Mouse (Mus musculus): ENCODE measurements around the gene Fbxo22. TPM values are rescaled to one million over a fixed set of nuclear protein-coding genes. Genes with fewer than 3 reads are reported as not detected.

Fbxo22 gene
- polyA plus RNA-seq (2015; fragmentation: Nextera tagmentation; extraction: Ambion mirVana), result 69.5 and 73.4 TPM in 2 replicates

GRCm38 (mm10) chr9:55208790-55209481 is at the start of gene Fbxo22:
TSS of gene Fbxo22 (plus strand) at chr9:55208925.
- Histone ChIP-seq H3K36me3 (ENCODE audit: insufficient read depth, low read length) (no peaks in the 10 kb centered on the region), H3K27ac (ENCODE audit: low read length) (peak within 1 kb of the TSS; percentile 83), H3K9me3 (ENCODE audit: low read length) (no peaks in the 10 kb centered on the region), H3K27me3 (ENCODE audit: insufficient read depth, low read length) (no peaks in the 10 kb centered on the region), H3K4me3 (ENCODE audit: low read length) (peak within 1 kb of the TSS; percentile 89), H3K9ac (replicated peaks; ENCODE audit: low read length) (peak within 1 kb of the TSS; percentile 86), H3K4me2 (replicated peaks; ENCODE audit: low read depth, low read length) (peak within 1 kb of the TSS; percentile 71), H3K4me1 (ENCODE audit: insufficient read depth, low read length) (peaks cover 23% of the 10 kb centered on the region)
- WGBS, result under 1% methylated on average over 65 of the region's 65 CpGs
- ATAC-seq (ENCODE audit: low FRiP score, low TSS enrichment), result peak; percentile 99

GRCm38 (mm10) chr9:55170655-55171412 is 37.9 kb upstream of the Fbxo22 start:
- Histone ChIP-seq H3K36me3 (ENCODE audit: insufficient read depth, low read length) (peaks cover 5% of the 10 kb centered on the region; the same call in 1 of the 2 replicates), H3K4me3 (ENCODE audit: low read length) (no peak overlapping the region), H3K9ac (replicated peaks; ENCODE audit: low read length) (no peak overlapping the region), H3K4me2 (replicated peaks; ENCODE audit: low read depth, low read length) (no peak overlapping the region), H3K4me1 (ENCODE audit: insufficient read depth, low read length) (no peaks in the 10 kb centered on the region), H3K9me3 (ENCODE audit: low read length) (no peaks in the 10 kb centered on the region), H3K27me3 (ENCODE audit: insufficient read depth, low read length) (no peaks in the 10 kb centered on the region), H3K27ac (ENCODE audit: low read length) (no peak overlapping the region)
- ATAC-seq (ENCODE audit: low FRiP score, low TSS enrichment), result no peak
- WGBS, result 75% methylated on average over 7 of the region's 7 CpGs

- Histone ChIP-seq H3K4me2 (replicated peaks; ENCODE audit: low read depth, low read length) (no peak overlapping the region), H3K9ac (replicated peaks; ENCODE audit: low read length) (no peak overlapping the region), H3K36me3 (ENCODE audit: insufficient read depth, low read length) (peaks cover 5% of the 10 kb centered on the region; the same call in 1 of the 2 replicates), H3K27me3 (ENCODE audit: insufficient read depth, low read length) (no peaks in the 10 kb centered on the region), H3K9me3 (ENCODE audit: low read length) (no peaks in the 10 kb centered on the region), H3K4me1 (ENCODE audit: insufficient read depth, low read length) (no peaks in the 10 kb centered on the region), H3K27ac (ENCODE audit: low read length) (no peak overlapping the region), H3K4me3 (ENCODE audit: low read length) (no peak overlapping the region)
- 100% methylated on average over 1 of the region's 1 CpGs for whole genome bisulfite sequencing
- ATAC-seq (ENCODE audit: low FRiP score, low TSS enrichment), result no peak
Measured at GRCm38 (mm10) chr9:55172195-55172685, 36.5 kb upstream of the Fbxo22 start.

- WGBS, result 85% methylated on average over 2 of the region's 2 CpGs
- no peaks in the 10 kb centered on the region for H3K4me1 ChIP-seq (ENCODE audit: insufficient read depth, low read length)
- peaks cover 5% of the 10 kb centered on the region; the same call in 1 of the 2 replicates for H3K36me3 ChIP-seq (ENCODE audit: insufficient read depth, low read length)
- H3K4me3 ChIP-seq (ENCODE audit: low read length), result no peak overlapping the region
- H3K9ac ChIP-seq (replicated peaks; ENCODE audit: low read length), result no peak overlapping the region
- no peak overlapping the region for H3K27ac ChIP-seq (ENCODE audit: low read length)
- no peak overlapping the region for H3K4me2 ChIP-seq (replicated peaks; ENCODE audit: low read depth, low read length)
- ATAC-seq (ENCODE audit: low FRiP score, low TSS enrichment), result no peak
- H3K27me3 ChIP-seq (ENCODE audit: insufficient read depth, low read length), result no peaks in the 10 kb centered on the region
- no peaks in the 10 kb centered on the region for H3K9me3 ChIP-seq (ENCODE audit: low read length)
Measured at GRCm38 (mm10) chr9:55174235-55174634, 34.5 kb upstream of the Fbxo22 start.

DNA sequence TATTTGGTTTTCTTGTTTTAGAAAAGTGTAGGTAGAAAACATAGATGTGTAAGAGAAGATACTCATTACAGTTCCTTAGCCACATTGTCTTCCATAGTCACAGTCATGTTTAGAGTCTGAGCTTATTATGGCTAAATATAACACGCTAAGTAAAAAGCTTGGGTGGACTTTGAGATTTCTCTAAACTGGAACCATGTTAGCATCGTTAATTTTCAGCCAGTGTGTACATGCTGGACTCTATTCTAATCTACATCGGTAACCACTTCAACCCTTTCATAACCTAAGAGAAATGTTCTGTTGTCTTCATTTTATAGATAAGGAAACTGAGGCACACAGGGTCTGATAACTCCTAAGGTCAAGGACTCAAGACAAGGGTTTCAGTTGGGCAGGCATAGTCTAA is 12.8 kb upstream of the Fbxo22 start:
- no peaks in the 10 kb centered on the region for H3K27me3 ChIP-seq (ENCODE audit: insufficient read depth, low read length)
- no peak overlapping the region for H3K9ac ChIP-seq (replicated peaks; ENCODE audit: low read length)
- H3K4me2 ChIP-seq (replicated peaks; ENCODE audit: low read depth, low read length), result no peak overlapping the region
- ATAC-seq (ENCODE audit: low FRiP score, low TSS enrichment), result no peak
- WGBS, result 89% methylated on average over 3 of the region's 3 CpGs
- no peak overlapping the region for H3K27ac ChIP-seq (ENCODE audit: low read length)
- no peak overlapping the region for H3K4me3 ChIP-seq (ENCODE audit: low read length)
- no peaks in the 10 kb centered on the region for H3K4me1 ChIP-seq (ENCODE audit: insufficient read depth, low read length)
- peaks cover 11% of the 10 kb centered on the region for H3K36me3 ChIP-seq (ENCODE audit: insufficient read depth, low read length)
- no peaks in the 10 kb centered on the region for H3K9me3 ChIP-seq (ENCODE audit: low read length)

DNA sequence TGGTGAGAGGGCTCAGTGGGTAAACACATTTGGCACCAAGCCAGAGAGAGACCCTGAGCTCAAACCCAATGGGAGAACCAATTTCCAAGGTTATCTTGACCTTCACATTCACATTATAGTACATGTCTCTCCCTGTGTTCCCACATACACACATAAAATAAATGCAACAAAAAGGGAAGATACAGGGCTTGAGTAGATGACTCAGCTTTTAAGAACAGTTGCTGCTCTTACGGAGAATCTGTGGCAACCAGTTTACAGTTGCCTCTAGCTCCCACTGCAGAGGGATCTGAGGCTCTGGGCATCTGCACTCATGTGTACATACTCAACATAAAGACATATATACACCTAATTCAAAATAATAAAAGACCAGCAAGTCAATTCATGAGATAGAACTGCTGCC is 10.5 kb upstream of the Fbxo22 start:
- Histone ChIP-seq H3K9ac (replicated peaks; ENCODE audit: low read length) (no peak overlapping the region), H3K9me3 (ENCODE audit: low read length) (no peaks in the 10 kb centered on the region), H3K4me3 (ENCODE audit: low read length) (no peak overlapping the region), H3K4me2 (replicated peaks; ENCODE audit: low read depth, low read length) (no peak overlapping the region), H3K27me3 (ENCODE audit: insufficient read depth, low read length) (no peaks in the 10 kb centered on the region), H3K4me1 (ENCODE audit: insufficient read depth, low read length) (no peaks in the 10 kb centered on the region), H3K36me3 (ENCODE audit: insufficient read depth, low read length) (peaks cover 12% of the 10 kb centered on the region; the same call in 1 of the 2 replicates), H3K27ac (ENCODE audit: low read length) (no peak overlapping the region)
- no peak for ATAC-seq (ENCODE audit: low FRiP score, low TSS enrichment)
- 100% methylated on average over 1 of the region's 1 CpGs for WGBS

DNA sequence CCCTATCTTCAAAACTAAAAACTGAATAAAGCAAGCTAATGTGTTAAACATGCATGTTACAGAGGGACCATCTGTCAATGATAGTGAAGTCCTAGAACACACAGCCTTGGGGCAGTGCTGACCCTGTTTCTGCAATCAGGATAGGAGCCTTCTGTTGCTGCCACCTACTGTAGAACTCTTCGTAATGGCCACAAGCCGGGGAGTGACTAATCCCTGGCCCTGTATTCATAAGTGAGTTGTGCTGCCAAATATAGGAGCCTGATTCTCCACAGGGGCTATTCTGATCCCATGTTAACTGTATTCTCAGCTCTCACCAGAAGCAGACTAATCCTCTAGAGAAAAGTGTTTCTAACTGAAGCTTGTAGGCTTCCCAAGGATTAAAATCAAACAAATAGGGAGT is 9.4 kb upstream of the Fbxo22 start:
- 89% methylated on average over 2 of the region's 2 CpGs for WGBS

DNA sequence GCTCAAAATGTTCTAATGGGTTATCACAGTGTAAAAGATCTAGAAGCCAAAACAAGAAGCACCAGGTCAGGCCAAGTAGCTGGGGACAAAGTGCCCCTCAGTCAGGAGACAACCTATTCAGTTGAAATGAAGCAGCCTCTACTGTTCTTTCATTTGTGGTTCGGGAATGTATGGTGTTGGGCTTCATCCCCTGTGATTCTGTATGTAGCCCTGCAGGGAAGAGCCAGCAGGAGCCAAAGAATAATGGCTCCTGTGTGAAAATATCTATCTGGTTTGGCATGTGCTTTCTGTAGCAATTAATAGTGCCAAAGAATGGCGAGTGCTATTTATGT is 301 bp upstream of the Fbxo22 start:
- peak; percentile 41 for ATAC-seq (ENCODE audit: low FRiP score, low TSS enrichment)

More for the DNA sequence above, 9.4 kb upstream of the Fbxo22 start:
- H3K27ac ChIP-seq (ENCODE audit: low read length), result no peak overlapping the region
- ATAC-seq (ENCODE audit: low FRiP score, low TSS enrichment), result no peak
- H3K4me3 ChIP-seq (ENCODE audit: low read length), result no peak overlapping the region
- H3K4me1 ChIP-seq (ENCODE audit: insufficient read depth, low read length), result no peaks in the 10 kb centered on the region
- no peaks in the 10 kb centered on the region for H3K9me3 ChIP-seq (ENCODE audit: low read length)
- H3K27me3 ChIP-seq (ENCODE audit: insufficient read depth, low read length), result no peaks in the 10 kb centered on the region
- peaks cover 8% of the 10 kb centered on the region; the same call in 1 of the 2 replicates for H3K36me3 ChIP-seq (ENCODE audit: insufficient read depth, low read length)
- H3K9ac ChIP-seq (replicated peaks; ENCODE audit: low read length), result no peak overlapping the region
- no peak overlapping the region for H3K4me2 ChIP-seq (replicated peaks; ENCODE audit: low read depth, low read length)

GRCm38 (mm10) chr9:55211611-55212010 is 2.9 kb downstream of the Fbxo22 start:
- Histone ChIP-seq H3K36me3 (ENCODE audit: insufficient read depth, low read length) (peaks cover 24% of the 10 kb centered on the region), H3K4me3 (ENCODE audit: low read length) (no peak overlapping the region), H3K27me3 (ENCODE audit: insufficient read depth, low read length) (no peaks in the 10 kb centered on the region), H3K9me3 (ENCODE audit: low read length) (no peaks in the 10 kb centered on the region), H3K4me1 (ENCODE audit: insufficient read depth, low read length) (peaks cover 23% of the 10 kb centered on the region), H3K4me2 (replicated peaks; ENCODE audit: low read depth, low read length) (no peak overlapping the region), H3K27ac (ENCODE audit: low read length) (no peak overlapping the region), H3K9ac (replicated peaks; ENCODE audit: low read length) (no peak overlapping the region)
- ATAC-seq (ENCODE audit: low FRiP score, low TSS enrichment), result no peak
- 75% methylated on average over 4 of the region's 4 CpGs for WGBS

More for the DNA sequence above, 301 bp upstream of the Fbxo22 start:
- Histone ChIP-seq H3K27me3 (ENCODE audit: insufficient read depth, low read length) (no peaks in the 10 kb centered on the region), H3K27ac (ENCODE audit: low read length) (peak overlapping the region; percentile 83), H3K4me2 (replicated peaks; ENCODE audit: low read depth, low read length) (peak overlapping the region; percentile 71), H3K9me3 (ENCODE audit: low read length) (no peaks in the 10 kb centered on the region), H3K4me1 (ENCODE audit: insufficient read depth, low read length) (peaks cover 23% of the 10 kb centered on the region), H3K9ac (replicated peaks; ENCODE audit: low read length) (peak overlapping the region; percentile 86), H3K4me3 (ENCODE audit: low read length) (peak overlapping the region; percentile 89), H3K36me3 (ENCODE audit: insufficient read depth, low read length) (no peaks in the 10 kb centered on the region)
- WGBS, result 6% methylated on average over 2 of the region's 2 CpGs

DNA sequence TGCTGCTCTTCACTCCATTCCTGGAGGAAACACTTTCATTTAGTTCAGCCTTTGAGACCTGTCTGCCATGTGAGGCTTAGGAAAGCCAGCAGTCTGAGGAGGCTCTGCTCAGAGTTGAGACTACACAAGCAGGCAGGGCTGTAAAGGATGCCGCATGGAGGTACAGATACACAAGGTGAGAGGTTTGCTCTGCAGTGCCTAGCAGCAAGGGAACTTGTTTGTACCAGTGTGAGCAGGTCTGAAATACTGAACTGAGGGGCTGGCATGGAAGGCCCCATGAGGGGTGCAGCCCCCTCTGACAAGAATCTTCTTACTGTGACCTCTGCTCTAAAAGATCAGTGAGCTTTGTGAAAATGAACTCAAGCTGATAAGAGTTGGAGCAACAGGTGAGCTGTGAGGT is 4.7 kb downstream of the Fbxo22 start:
- WGBS, result 93% methylated on average over 1 of the region's 1 CpGs
- no peak for ATAC-seq (ENCODE audit: low FRiP score, low TSS enrichment)
- peaks cover 37% of the 10 kb centered on the region for H3K36me3 ChIP-seq (ENCODE audit: insufficient read depth, low read length)

More for the DNA sequence above, 4.7 kb downstream of the Fbxo22 start:
- H3K4me3 ChIP-seq (ENCODE audit: low read length), result no peak overlapping the region
- H3K27me3 ChIP-seq (ENCODE audit: insufficient read depth, low read length), result no peaks in the 10 kb centered on the region
- H3K9ac ChIP-seq (replicated peaks; ENCODE audit: low read length), result no peak overlapping the region
- peaks cover 16% of the 10 kb centered on the region for H3K4me1 ChIP-seq (ENCODE audit: insufficient read depth, low read length)
- H3K27ac ChIP-seq (ENCODE audit: low read length), result no peak overlapping the region
- no peak overlapping the region for H3K4me2 ChIP-seq (replicated peaks; ENCODE audit: low read depth, low read length)
- no peaks in the 10 kb centered on the region for H3K9me3 ChIP-seq (ENCODE audit: low read length)
